Mouse (Mus musculus): ENCODE data around the gene Fcgr4. TPM values are rescaled to one million over a fixed set of nuclear protein-coding genes. Genes with fewer than 3 reads are reported as not detected.

Gene Fcgr4
- total and polyA plus RNA-seq, 3 experiments = not detected

GRCm38 (mm10) chr1:171039880-171040279, 21.2 kb downstream of the Fcgr4 start:
- H3K4me1 ChIP-seq (ENCODE audit: control insufficient read depth in 1 of 2, insufficient read depth in 2 of 2, low read length in 2 of 2) = peaks cover 0 to 4% of the 10 kb centered on the region in 2 experiments; a peak in 2 of 4 replicates
- H3K4me3 ChIP-seq (ENCODE audit: control insufficient read depth in 1 of 2, insufficient read depth in 1 of 2, low read depth in 2 of 2, low read length in 2 of 2) = no peak overlapping the region
- H3K79me2 ChIP-seq (ENCODE audit: control insufficient read depth, insufficient read depth, low read length, poor library complexity) = no peaks in the 10 kb centered on the region; the same call in 1 of the 2 replicates
- H3K9ac ChIP-seq (ENCODE audit: control insufficient read depth, low read depth, low read length, poor library complexity, severe bottlenecking) = no peak overlapping the region
- H3K9me3 ChIP-seq (replicated peaks; ENCODE audit: insufficient read depth, low read length) = no peaks in the 10 kb centered on the region
- TF ChIP-seq SMC3 (IDR thresholded peaks at IDR 0.05; ENCODE audit: low read depth, low read length) (no peak), TAL1 (IDR thresholded peaks at IDR 0.05; ENCODE audit: low read length) (no peak), E2F4 (IDR thresholded peaks at IDR 0.05; ENCODE audit: borderline replicate concordance, low read depth, low read length) (no peak), RAD21 (IDR thresholded peaks at IDR 0.05; ENCODE audit: low read depth, low read length) (no peak), USF1 (IDR thresholded peaks at IDR 0.05; ENCODE audit: low read depth, low read length) (no peak), RCOR1 (IDR thresholded peaks at IDR 0.05; ENCODE audit: low read depth, low read length) (no peak), CHD1 (IDR thresholded peaks at IDR 0.05; ENCODE audit: low read depth, low read length) (no peak), JUND (IDR thresholded peaks at IDR 0.05; ENCODE audit: low read depth, low read length) (no peak), NRF1 (IDR thresholded peaks at IDR 0.05; ENCODE audit: insufficient read depth, low read depth, low read length, poor library complexity, severe bottlenecking) (no peak), USF2 (IDR thresholded peaks at IDR 0.05; ENCODE audit: borderline replicate concordance in 1 of 2, insufficient read depth in 1 of 2, low read depth in 1 of 2, low read length in 2 of 2) (no peak)
- no peak for DNase-seq (ENCODE audit: low read depth, low spot score)
- H3K27me3 ChIP-seq (ENCODE audit: control insufficient read depth in 1 of 2, insufficient read depth in 2 of 2, low read length in 2 of 2) = no peaks in the 10 kb centered on the region
- no peak overlapping the region for H3K27ac ChIP-seq (ENCODE audit: control insufficient read depth, low read depth, low read length)
- peaks cover 0 to 2% of the 10 kb centered on the region in 2 experiments; a peak in 2 of 4 replicates for H3K36me3 ChIP-seq (ENCODE audit: control insufficient read depth in 1 of 2, insufficient read depth in 2 of 2, low read length in 2 of 2)

DNA sequence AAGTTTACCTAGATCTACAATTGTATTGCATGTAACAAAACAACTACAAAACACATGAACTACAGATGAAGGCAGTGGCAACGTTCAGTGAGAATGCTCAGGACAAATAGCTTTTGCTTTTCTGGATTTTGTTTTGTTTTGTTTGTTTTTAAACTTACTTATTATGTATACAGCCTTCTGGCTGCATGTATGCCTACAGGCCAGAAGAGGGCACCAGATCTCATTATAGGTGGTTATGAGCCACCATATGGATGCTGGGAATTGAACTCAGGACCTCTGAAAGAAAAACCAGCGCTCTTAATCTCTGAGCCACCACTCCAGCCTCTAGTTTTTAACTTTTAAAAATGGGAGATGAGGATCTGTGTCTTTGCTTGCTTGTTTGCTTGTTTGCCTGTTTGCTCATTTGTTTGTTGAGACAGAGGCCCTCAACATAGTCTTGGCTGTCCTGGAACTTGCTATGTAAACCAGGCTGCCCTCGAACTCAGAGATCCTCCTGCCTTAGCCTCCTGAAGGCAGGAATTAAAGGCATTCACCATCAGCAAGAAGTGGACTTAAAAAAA, 25.0 kb downstream of the Fcgr4 start:
- H3K36me3 ChIP-seq (ENCODE audit: control insufficient read depth in 1 of 2, insufficient read depth in 2 of 2, low read length in 2 of 2) = peaks cover 0 to 5% of the 10 kb centered on the region in 2 experiments; a peak in 2 of 4 replicates
- H3K4me1 ChIP-seq (ENCODE audit: control insufficient read depth in 1 of 2, insufficient read depth in 2 of 2, low read length in 2 of 2) = peaks cover 0 to 10% of the 10 kb centered on the region in 2 experiments; a peak in 2 of 4 replicates
- peak overlapping the region; percentile 67 to 75 for H3K4me3 ChIP-seq (ENCODE audit: control insufficient read depth in 1 of 2, insufficient read depth in 1 of 2, low read depth in 2 of 2, low read length in 2 of 2)
- DNase-seq (ENCODE audit: low read depth, low spot score) = peak; percentile 73
- no peaks in the 10 kb centered on the region for H3K9me3 ChIP-seq (replicated peaks; ENCODE audit: insufficient read depth, low read length)
- H3K27ac ChIP-seq (ENCODE audit: control insufficient read depth, low read depth, low read length) = peak overlapping the region; percentile 96
- H3K27me3 ChIP-seq (ENCODE audit: control insufficient read depth in 1 of 2, insufficient read depth in 2 of 2, low read length in 2 of 2) = no peaks in the 10 kb centered on the region
- H3K79me2 ChIP-seq (ENCODE audit: control insufficient read depth, insufficient read depth, low read length, poor library complexity) = no peaks in the 10 kb centered on the region; the same call in 1 of the 2 replicates
- TF ChIP-seq CTCF (IDR thresholded peaks at IDR 0.05 in 2 of 3, conservative IDR thresholded peaks at IDR 0.05 in 1 of 3; ENCODE audit: control insufficient read depth in 1 of 3, insufficient read depth in 1 of 3, low read depth in 2 of 3, low read length in 3 of 3, poor library complexity in 1 of 3, severe bottlenecking in 1 of 3) (peak in 2 of 3 experiments; percentile 31 to 48; a peak in 3 of 6 replicates), ETS1 (IDR thresholded peaks at IDR 0.05; ENCODE audit: low read depth, low read length) (no peak)
- H3K9ac ChIP-seq (ENCODE audit: control insufficient read depth, low read depth, low read length, poor library complexity, severe bottlenecking) = peak overlapping the region; percentile 88

All from MEL (cell line).